Mouse (Mus musculus) thymus, adult 2 months (tissue): ENCODE results near the gene Kif3c.

Source experiments
- CTCF ChIP-seq: fragments of 200-500 bp; IDR thresholded peaks from 2 replicates; pipeline ENCODE4 v1.5.1; 2012; ENCODE audit warnings: mild to moderate bottlenecking, control low read depth, low read length, moderate library complexity, borderline replicate concordance; ENCODE audit not compliant: control insufficient read depth, poor library complexity, insufficient read depth; ENCODE audit errors: extremely low read depth
- POLR2A ChIP-seq: fragments of 200-500 bp; IDR thresholded peaks from 2 replicates; pipeline ENCODE4 v1.6.1; 2012; ENCODE audit warnings: mild to moderate bottlenecking, low read length, control low read depth, moderate library complexity; ENCODE audit not compliant: control insufficient read depth, poor library complexity, insufficient read depth; ENCODE audit errors: extremely low read depth

- no peak for TF ChIP-seq POLR2A
- TF ChIP-seq CTCF, result no peak
Observed at GRCm38 (mm10) chr12:3389394-3389793, 24.5 kb downstream of the Kif3c start.
